Mouse (Mus musculus) kidney, postnatal 0 days (tissue): ENCODE measurements around the gene Acr. TPM values are rescaled to one million over a fixed set of nuclear protein-coding genes. Genes with fewer than 3 reads are reported as not detected.
A peak's percentile ranks its signal among the peaks of the same experiment; 100 is the strongest.

Experiments
- ATAC-seq: fragments of 200-750 bp; cut with Nextera tagmentation; replicated peaks from 2 replicates; pipeline ENCODE4 v1.8.0; 2017; ENCODE audit warnings: low read depth, moderate number of reproducible peaks, moderate TSS enrichment, moderate library complexity; ENCODE audit not compliant: low FRiP score
- DNase-seq: peaks from one replicate; pipeline ENCODE4 v3.0.0-alpha.2; 2016; ENCODE audit warnings: low spot score
- H3K27ac ChIP-seq: fragments of 300-500 bp; sonication (generic); 2 replicates; pipeline ENCODE4 v1.5.1; 2014; ENCODE audit warnings: mild to moderate bottlenecking
- H3K27me3 ChIP-seq: fragments of 300-500 bp; sonication (generic); 2 replicates; pipeline ENCODE4 v1.6.1; 2014; ENCODE audit warnings: low read length, mixed read lengths; ENCODE audit not compliant: insufficient read depth
- H3K36me3 ChIP-seq: fragments of 300-500 bp; sonication (generic); 2 replicates; pipeline ENCODE4 v1.6.1; 2014; ENCODE audit warnings: low read length, mixed read lengths; ENCODE audit not compliant: insufficient read depth
- H3K4me1 ChIP-seq: fragments of 300-500 bp; sonication (generic); replicated peaks from 2 replicates; pipeline ENCODE4 v1.6.1; 2014; ENCODE audit warnings: antibody characterized with exemption, low read length, mixed read lengths; ENCODE audit not compliant: insufficient read depth
- H3K4me2 ChIP-seq: fragments of 300-500 bp; sonication (generic); 2 replicates; pipeline ENCODE4 v1.6.1; 2014; ENCODE audit warnings: mild to moderate bottlenecking, low read length, moderate library complexity, mixed read lengths
- H3K4me3 ChIP-seq: fragments of 300-500 bp; sonication (generic); replicated peaks from 2 replicates; pipeline ENCODE4 v1.5.1; 2014; ENCODE audit warnings: low read depth, low read length
- H3K9ac ChIP-seq: fragments of 300-500 bp; sonication (generic); 2 replicates; pipeline ENCODE4 v1.6.1; 2014; ENCODE audit warnings: low read depth, low read length
- H3K9me3 ChIP-seq: fragments of 300-500 bp; sonication (generic); replicated peaks from 2 replicates; pipeline ENCODE4 v1.6.1; 2016; ENCODE audit warnings: low read length, inconsistent platforms, mixed read lengths
- CTCF ChIP-seq: IDR thresholded peaks from 2 replicates; pipeline ENCODE4 v1.5.1; 2016; ENCODE audit warnings: antibody characterized with exemption, low read depth, mild to moderate bottlenecking, moderate library complexity
- WGBS: fragments of 180-500 bp; shearing (Covaris S2); extraction: QIAGEN DNeasy Blood & Tissue Kit; methylation state at CpG from one replicate; pipeline ENCODE4 v1.1.7; 2014; 5-methylcytosine and 5-hydroxymethylcytosine counted together
- polyA plus RNA-seq: library from polyadenylated mRNA; unstranded; fragments of >200 nt; fragmentation: Nextera tagmentation; extraction: Ambion mirVana; gene quantifications from 2 replicates; pipeline ENCODE4 v1.2.1, GENCODE M21; 2015

The Acr gene
- polyA plus RNA-seq, 1 experiment from 2014 or later, result not detected

DNA sequence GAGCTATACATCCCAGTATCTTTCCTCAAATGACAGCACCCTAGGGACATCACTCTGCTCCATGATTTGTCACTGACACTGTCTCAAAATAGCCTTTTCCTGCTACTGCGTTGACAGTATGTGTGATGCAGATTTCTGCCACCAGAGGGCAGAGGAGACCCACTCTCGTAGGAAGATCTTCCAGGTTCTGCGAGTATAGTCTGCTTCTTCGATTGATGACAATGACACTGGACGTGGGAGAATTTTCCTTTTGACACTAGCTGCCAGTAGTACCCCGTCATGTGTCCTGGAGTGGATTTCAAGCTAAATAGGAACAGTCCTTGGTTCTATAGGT lies 55.5 kb downstream of the Acr start:
- ATAC-seq, result no peak
- no peaks in the 10 kb centered on the region for H3K4me1 ChIP-seq

More for the DNA sequence above, 55.5 kb downstream of the Acr start:
- WGBS, result 10% methylated on average over 6 of the region's 6 CpGs
- Histone ChIP-seq H3K4me3 (no peak overlapping the region), H3K9ac (no peak overlapping the region), H3K27me3 (no peaks in the 10 kb centered on the region), H3K4me2 (no peak overlapping the region), H3K9me3 (no peaks in the 10 kb centered on the region), H3K27ac (no peak overlapping the region), H3K36me3 (no peaks in the 10 kb centered on the region)
- TF ChIP-seq CTCF, result peak; percentile 97
- DNase-seq, result peak; percentile 81

Other genes with a start within 250 kb of the Acr start
- gene Adm2, start 245.6 kb upstream of the Acr start, polyA plus RNA-seq, result 1.5 and 2.0 TPM in 2 replicates
- gene Miox, start 233.9 kb upstream of the Acr start, polyA plus RNA-seq, result 119 and 185 TPM in 2 replicates
- 46.1 and 48.1 TPM in 2 replicates for gene Lmf2, start 212.7 kb upstream of the Acr start, polyA plus RNA-seq
- 100 and 108 TPM in 2 replicates for gene Ncaph2, start 212.6 kb upstream of the Acr start, polyA plus RNA-seq
- gene Sco2, start 194.5 kb upstream of the Acr start, polyA plus RNA-seq, result 11.7 and 12.6 TPM in 2 replicates
- gene Tymp, start 191.3 kb upstream of the Acr start, polyA plus RNA-seq, result 1.7 and 2.1 TPM in 2 replicates
- 0.68 and 0.87 TPM in 2 replicates for gene Odf3b, start 189.0 kb upstream of the Acr start, polyA plus RNA-seq
- gene Klhdc7b, start 183.4 kb upstream of the Acr start, polyA plus RNA-seq, result not detected in 2 replicates
- gene Syce3, start 157.8 kb upstream of the Acr start, polyA plus RNA-seq, result not detected in 2 replicates
- 23.7 and 26.2 TPM in 2 replicates for gene Cpt1b, start 142.5 kb upstream of the Acr start, polyA plus RNA-seq
- gene C730034F03Rik, start 138.7 kb upstream of the Acr start, polyA plus RNA-seq, result 1.5 and 1.7 TPM in 2 replicates
- gene Gm44502, start 138.6 kb upstream of the Acr start, polyA plus RNA-seq, result not detected in 2 replicates
- gene Chkb, start 138.4 kb upstream of the Acr start, polyA plus RNA-seq, result 64.5 and 65.1 TPM in 2 replicates
- gene Mapk8ip2, start 114.4 kb upstream of the Acr start, polyA plus RNA-seq, result 0.34 and 0.55 TPM in 2 replicates
- gene Arsa, start 90.9 kb upstream of the Acr start, polyA plus RNA-seq, result 13.0 and 13.9 TPM in 2 replicates
- 1.0 and 1.2 TPM in 2 replicates for gene Shank3, start 68.7 kb upstream of the Acr start, polyA plus RNA-seq
- 38.0 and 39.8 TPM in 2 replicates for gene Rabl2, start 23.6 kb downstream of the Acr start, polyA plus RNA-seq